Mouse (Mus musculus): ENCODE measurements around the gene Lrrc29. TPM values are rescaled to one million over a fixed set of nuclear protein-coding genes. Genes with fewer than 3 reads are reported as not detected.
"Not testable (repeated sequence)": the region's sequence is repeated elsewhere in the genome, so short reads cannot be mapped to it uniquely, and the experiment has no call there.

Lrrc29 gene
- total RNA-seq, 4 experiments from 2014 or later: 0.69 to 1.8 (median 1.1) TPM

- not testable (repeated sequence) for DNase-seq (ENCODE audit: low spot score)
Measured at GRCm38 (mm10) chr8:105291364-105291763, 34.7 kb downstream of the Lrrc29 start.

- DNase-seq (ENCODE audit: low spot score): peak; percentile 85
Measured at GRCm38 (mm10) chr8:105290554-105291314, 35.3 kb downstream of the Lrrc29 start.

DNA sequence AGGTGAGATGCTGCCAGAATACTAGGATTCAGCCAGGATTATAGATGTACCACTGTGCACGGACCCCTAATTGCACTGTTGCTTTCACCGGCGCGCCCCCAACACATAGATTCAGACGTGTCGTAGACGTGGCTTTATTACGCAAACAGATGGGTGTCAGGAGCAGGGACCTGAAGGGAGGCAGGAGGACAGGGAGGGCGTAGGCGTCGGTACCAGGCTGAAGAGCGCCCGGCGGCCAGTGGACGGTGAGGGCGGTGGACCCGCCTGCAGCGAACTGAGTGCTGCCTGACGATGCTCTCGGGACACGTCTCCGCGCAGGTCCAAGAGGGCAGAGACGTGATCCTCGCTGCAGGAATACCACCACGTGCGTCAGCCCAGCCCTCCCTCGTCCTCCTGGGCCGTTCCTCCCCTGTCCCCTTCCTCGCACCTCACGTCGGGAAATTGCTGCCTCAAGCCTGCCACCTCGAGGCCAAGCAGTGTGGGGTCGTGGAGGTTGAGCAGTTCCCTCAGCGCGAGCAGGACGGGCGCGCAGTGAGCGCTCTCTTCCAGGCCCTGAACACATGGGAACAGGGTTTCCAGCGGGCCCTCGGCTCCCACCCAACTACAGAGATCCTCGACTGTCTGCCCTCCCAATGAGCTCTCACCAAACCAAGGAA, 36.1 kb downstream of the Lrrc29 start, which contains the start of gene 4931428F04Rik:
Gene 4931428F04Rik (minus strand): TSS at position 60 of the 656 bp plus-strand sequence.
- no peak for DNase-seq (ENCODE audit: low spot score)

DNA sequence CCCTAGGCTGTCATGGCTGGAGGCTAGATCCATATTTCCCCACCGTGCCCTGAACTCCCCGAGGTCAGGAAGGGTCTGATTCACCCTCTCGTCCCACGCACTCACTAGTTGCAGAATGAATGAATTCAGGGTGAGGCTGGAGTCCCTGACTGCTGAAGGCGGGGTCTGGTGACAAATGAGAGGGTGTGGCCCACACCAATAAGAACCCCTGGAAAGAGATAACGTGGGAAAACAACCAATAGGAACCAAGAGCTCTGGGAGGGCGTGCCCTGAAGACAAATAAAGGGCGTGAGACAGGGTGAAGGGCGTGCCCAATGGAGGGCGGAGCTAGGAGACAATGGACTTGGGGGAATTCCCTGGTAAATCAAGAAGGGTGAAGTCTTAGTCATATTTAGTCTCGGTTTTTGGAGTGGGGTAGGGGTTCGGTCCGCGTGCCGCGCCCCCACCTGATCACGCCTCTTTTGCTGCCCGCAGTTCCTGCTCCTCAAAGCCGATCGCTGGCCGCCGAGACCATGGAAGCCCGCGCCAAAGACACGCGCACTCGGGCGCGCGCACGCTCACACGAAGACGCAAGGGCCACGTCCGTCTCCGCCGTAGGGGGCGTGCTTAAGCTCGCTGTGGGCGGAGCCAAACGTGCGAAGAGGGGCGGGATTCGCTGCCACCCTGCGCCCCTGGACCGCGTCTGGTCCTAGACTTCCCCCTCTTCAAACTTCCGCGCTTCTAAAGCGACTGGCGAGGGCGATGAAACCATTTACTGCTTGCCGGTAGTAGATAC, 36.9 kb downstream of the Lrrc29 start:
- DNase-seq (ENCODE audit: low spot score): peak; percentile 89

GRCm38 (mm10) chr8:105288231-105288630, 37.8 kb downstream of the Lrrc29 start:
- DNase-seq (ENCODE audit: low spot score): no peak

- no peak for DNase-seq (ENCODE audit: low spot score)
Measured at GRCm38 (mm10) chr8:105286907-105287306, 39.2 kb downstream of the Lrrc29 start.

DNA sequence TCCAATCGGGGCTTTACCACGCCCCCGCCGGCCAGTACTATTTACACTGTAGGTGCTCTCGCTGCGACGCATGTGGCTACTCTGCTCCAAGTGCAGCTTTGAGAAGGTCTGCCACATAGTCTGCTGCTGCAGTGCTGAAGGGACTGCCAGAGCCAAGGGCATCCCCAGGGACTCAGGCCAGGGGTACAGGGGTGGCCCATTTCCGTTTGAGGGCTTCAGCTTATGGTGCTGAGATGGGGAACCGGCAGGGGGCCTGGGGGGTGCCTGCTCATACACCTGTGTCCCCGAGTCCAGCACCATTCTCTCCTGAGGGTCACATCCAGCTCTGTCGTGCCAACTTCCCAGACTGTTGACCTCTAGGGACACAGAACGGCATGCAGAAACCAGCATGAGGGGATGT, 40.6 kb downstream of the Lrrc29 start:
- DNase-seq (ENCODE audit: low spot score): no peak

GRCm38 (mm10) chr8:105283074-105283473, 43.0 kb downstream of the Lrrc29 start:
- DNase-seq (ENCODE audit: low spot score): no peak

DNA sequence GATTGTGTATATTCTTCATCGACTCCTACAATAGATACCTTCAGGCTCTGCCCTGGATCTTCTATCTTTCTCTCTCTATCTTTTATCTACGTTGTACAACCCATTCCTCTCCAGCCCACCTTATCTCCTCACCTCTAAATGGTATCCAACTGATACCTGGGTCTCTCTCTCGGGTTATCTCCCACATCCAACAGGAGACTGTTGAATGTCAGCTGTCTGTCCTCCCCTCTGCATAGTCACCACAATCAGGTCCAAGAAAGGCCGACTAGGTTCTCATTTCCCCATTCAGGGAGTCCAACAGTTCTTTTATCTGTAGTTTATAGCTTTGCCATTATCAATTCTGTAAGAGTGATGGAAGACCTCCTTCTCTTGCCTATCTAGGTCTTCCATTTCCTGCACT, 43.8 kb downstream of the Lrrc29 start:
- DNase-seq (ENCODE audit: low spot score): no peak

DNA sequence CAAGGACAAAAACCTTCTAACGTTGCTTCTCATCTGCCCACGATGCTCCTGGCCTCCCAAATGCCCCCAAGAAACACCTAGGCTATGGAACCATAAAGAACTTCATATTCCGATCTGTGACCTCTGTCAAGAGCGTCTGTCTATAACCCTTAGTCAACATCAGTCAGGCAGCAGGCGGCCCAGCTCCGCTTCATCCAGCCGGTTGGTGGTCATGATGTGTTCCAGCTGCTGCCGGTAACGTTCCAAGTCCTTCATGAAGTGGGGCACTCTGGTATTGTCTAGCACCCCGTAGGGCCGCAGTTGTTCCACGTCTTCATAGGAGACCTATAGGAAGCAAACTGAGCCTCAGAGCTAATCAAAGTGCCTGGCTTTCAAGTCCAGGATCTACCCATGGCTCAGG, 44.3 kb downstream of the Lrrc29 start:
- DNase-seq (ENCODE audit: low spot score): no peak

DNA sequence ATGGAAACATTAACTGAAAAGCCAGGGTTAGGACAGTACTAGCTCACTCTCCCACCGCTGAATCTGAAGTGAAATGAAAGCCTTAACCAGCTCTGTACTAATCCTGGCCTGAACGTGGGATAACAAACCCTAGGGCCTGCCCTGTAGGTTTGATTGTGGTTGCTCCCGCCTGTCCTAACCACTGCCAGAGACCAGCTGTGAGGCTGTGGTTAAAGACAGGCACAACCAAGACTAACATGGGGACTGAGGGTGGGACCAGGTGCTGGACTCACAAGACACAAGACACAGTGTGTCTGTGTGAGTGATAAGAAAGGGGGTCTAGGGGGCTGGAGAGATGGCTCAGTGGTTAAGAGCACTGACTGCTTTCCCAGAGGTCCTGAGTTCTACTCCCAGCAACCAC, 45.5 kb downstream of the Lrrc29 start:
- DNase-seq (ENCODE audit: low spot score): no peak

DNA sequence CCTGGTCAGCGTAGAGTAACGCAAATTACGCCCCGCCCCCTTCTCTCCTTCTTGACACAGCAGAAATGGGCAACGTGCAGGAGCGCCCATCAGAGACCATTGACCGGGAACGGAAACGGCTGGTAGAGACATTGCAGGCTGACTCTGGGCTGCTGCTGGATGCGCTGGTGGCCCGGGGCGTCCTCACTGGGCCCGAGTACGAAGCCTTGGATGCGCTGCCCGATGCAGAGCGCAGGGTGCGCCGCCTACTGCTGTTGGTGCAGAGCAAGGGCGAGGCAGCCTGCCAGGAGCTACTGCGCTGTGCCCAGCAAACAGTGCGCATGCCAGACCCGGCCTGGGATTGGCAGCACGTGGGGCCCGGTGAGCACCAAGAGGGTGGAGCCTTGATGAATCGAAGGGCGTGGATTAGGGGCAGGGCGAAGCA, 47.2 kb downstream of the Lrrc29 start:
- peak; percentile 72 for DNase-seq (ENCODE audit: low spot score)

GRCm38 (mm10) chr8:105276292-105277120, 49.6 kb downstream of the Lrrc29 start:
- no peak for DNase-seq (ENCODE audit: low spot score)

DNA sequence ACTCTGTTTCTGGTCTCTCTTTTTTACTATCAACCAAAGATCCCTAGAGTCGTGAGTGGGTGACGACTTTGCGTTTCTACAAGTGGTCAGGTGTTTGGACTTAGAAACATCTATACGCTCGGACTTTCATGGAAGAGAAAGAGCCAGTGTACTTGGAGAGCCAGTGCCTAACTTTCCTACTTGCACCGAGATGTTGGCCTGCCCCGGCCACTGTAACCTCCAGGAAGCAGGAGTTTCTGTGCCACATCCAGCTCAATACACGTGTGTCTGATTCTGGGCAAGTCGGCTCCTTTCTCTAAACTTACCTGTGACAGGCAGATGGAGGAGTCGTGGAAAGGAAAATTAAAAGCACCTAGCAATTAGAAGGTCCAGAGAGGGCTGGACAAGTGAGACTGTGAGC, 50.2 kb downstream of the Lrrc29 start, which contains the start of gene Nol3:
Gene Nol3 (plus strand): TSS at position 301 of the 400 bp plus-strand sequence.
- no peak for DNase-seq (ENCODE audit: low spot score)

DNA sequence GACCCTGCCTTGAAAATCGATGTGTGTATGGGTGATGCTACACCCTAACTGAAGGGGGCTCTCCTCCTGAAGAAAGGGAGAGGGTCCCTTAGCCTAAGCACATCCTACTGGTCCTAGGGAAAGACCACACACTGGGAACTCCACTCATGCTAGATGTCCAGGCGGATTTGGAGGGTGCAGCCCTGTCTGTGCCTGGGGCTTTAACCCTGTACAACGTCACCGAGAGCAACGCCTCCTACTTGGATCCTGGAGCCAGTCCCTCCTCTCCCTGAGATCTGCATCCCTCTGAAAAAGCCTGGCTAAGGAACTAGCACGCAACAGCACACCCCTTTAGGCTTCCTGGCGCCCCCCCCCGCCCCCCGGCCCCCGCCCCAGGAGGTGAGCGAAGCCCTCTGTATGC, 50.7 kb downstream of the Lrrc29 start:
- DNase-seq (ENCODE audit: low spot score): no peak

DNA sequence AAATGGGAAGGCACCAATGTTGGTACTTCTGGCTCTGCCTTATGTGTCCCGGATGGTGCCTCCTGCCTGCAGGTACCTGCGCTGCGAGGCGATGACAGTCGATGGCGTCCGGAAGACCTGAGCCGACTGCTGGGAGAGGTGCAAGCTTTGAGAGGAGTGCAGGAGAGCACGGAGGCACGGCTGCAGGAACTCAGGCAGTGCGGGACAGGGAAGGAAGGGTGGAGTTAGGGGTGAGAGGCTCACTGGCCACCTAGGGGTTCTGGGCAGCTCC, 55.2 kb downstream of the Lrrc29 start:
- no peak for DNase-seq (ENCODE audit: low spot score)

GRCm38 (mm10) chr8:105270101-105270915, 55.8 kb downstream of the Lrrc29 start:
- no peak for DNase-seq (ENCODE audit: low spot score)

DNA sequence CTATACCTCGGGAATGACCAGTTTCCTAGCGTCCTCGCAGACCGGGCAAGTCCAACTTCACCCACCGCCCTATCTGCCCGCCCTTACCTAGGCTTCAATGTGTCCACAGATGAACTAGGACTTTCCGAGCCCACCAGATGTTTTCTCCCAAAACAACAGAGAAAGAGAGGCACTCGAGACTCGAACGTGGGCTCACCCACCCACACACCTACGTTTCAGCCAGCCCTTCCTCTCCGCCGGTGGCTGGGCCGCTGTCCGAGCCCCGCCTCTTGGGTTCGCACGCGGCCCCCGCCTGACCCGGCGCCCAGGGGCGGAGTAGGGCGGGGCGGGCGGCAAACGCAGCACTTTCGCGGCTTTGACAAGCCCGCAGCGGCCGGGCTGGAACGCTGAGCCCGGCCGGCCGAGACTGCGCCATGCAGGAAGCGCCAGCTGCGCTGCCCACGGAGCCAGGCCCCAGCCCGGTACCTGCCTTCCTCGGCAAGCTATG, 56.6 kb downstream of the Lrrc29 start, which contains the start of gene Hsf4:
Gene Hsf4 (plus strand): TSS at position 341 of the 487 bp plus-strand sequence.
- DNase-seq (ENCODE audit: low spot score): peak; percentile 53

DNA sequence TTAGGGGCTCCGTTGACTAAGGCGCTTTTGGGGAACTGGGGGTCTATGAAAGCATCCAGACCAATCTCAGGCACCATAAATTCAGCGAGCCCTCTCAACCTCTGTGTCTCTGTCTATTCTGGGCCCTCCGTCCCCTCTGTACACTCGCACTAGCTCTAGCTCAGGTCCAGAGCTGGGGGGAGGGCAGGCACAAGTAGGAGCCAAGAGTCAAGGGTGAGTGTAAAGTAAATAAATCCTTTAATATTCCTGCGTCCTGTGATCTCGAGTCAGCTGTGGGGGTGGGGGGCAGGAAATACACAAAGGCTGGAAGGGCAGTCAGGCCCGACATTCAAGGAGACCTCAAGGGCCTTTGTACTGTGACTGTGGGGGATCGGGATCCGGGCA, 57.0 kb downstream of the Lrrc29 start:
- no peak for DNase-seq (ENCODE audit: low spot score)

DNA sequence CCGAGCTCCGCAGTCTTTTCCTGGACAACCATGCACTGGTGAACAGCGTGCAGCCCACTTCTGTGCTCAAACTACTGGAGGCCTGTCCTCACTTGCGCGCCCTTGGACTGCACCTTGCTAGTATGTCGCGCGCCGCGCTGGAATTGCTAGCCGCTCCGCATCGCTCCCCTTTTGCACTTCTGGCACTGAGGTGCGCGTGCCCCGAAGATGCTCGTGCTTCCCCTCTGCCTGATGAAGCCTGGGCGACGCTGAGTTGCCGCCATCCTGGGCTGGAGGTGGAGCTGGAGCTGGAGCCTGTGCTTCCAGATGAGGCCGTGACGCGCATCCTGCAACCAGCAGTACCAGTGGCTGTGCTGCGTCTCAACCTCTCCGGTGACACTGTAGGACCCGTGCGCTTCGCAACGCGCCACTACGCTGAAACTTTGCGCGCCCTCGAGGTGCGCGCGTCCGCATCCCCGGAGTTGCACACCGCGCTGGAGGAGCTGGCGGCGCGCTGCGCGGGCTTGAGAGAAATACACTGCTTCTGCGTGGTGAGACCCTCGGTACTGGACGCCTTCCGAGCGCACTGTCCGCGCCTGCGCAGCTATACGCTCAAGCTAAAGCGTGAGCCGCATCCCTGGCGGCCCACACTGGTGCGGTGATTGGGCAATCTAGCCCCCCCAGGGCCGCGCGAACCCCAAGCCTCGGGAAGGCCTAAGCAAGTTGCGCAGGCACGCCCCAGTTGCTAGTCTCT, 57.6 kb downstream of the Lrrc29 start:
- no peak for DNase-seq (ENCODE audit: low spot score)
